Mouse (Mus musculus): ENCODE data around the gene Mss51. TPM values are rescaled to one million over a fixed set of nuclear protein-coding genes. Genes with fewer than 3 reads are reported as not detected.

Mss51 gene
- total RNA-seq, 2 experiments from 2014 or later, result 1.3 to 1.5 TPM

DNA sequence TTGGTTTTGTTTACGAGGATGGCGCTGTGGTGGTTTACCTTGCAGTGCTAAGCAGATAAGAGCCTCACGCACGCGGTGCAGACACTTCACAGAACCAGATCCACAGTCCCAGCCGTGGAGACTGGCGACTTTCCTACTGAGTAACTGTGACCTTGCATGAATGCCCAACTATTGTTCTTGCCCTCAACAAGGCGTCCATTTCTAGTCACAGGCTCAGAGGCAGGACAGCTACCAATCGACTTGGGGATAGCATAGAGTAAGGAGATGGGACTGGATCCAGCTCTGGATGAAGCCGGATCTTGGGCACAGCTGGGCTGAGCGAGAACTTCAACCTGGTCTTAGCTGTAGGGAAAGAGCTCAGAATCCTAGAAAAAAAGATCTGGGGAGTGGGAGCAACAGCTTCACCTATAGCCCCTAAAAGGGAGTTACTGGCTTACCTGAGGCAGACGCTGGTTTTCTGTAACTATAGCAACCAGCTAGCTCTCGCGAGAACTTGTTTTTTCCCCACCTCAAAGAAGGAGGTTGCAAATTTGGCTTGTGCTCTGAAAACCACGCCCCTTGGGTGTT, 44.9 kb downstream of the Mss51 start, which contains the start of gene Cfap70:
Cfap70 (minus strand) TSS at position 462 of the 567 bp plus-strand sequence.
- peak; percentile 10 to 13 for DNase-seq

- DNase-seq, result peak in 1 of 2 experiments; percentile 17
These were observed 45.4 kb downstream of the Mss51 start for GRCm38 (mm10) chr14:20451302-20451701.

DNA sequence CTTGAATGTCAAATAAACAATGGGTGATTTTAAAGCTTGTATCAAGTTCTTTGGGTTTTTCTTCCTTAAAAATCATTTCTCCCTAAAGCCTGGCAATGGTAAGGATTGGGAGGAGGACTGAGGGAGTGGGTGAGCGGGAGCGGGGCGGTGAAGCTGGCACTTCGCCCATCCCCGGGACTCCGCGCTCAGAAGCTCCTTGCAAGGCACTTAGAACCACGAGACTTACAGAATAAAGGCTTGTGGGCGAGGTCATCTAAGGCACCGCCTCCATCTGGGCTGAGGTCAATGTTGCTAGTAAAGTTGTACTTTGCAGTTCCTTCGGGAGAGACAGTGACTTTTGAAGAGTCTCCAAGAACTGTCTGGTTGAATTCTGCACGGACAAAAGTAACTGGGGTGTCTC, 49.5 kb downstream of the Mss51 start:
- DNase-seq, result no peak

DNA sequence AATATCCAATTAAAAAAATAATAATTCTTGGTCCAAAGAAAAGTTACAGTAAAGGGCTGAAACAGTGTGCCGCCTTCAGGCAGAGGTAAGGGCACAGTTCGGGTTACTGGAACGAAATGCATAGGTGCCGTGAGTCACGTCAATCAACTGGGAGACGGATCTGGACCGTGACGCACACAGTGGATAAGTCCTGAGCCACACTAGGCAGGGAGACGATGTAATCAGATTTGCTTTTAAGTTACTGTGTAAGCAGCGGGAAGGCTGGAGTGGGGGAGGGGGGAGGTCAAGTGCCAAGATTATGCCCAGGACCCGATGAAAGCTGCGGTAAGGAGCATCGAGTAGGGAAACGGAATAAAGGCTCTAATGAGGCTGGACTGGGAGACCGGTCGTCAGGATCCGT, 54.4 kb downstream of the Mss51 start:
- no peak for DNase-seq

- no peak for DNase-seq
These were observed 59.7 kb downstream of the Mss51 start for GRCm38 (mm10) chr14:20436976-20437375.

Other genes starting within 250 kb of the Mss51 start
- gene Kcnk16, start 227.7 kb downstream of the Mss51 start, total RNA-seq (2021), result not detected
- gene Nudt13, start 202.2 kb downstream of the Mss51 start, total RNA-seq (2021), result 10 to 100 TPM; 21.7 to 22.9 TPM
- gene Ecd, start 148.8 kb downstream of the Mss51 start, total RNA-seq (2021), result 10 to 100 TPM; 34.9 to 35.5 TPM
- 10 to 100 TPM; 50.8 to 53.1 TPM for gene Fam149b, start 148.7 kb downstream of the Mss51 start, total RNA-seq (2021)
- gene Dnajc9, start 108.0 kb downstream of the Mss51 start, total RNA-seq (2021), result 10 to 100 TPM; 24.8 to 25.0 TPM
- gene Mrps16, start 103.3 kb downstream of the Mss51 start, total RNA-seq (2021), result 10 to 100 TPM; 34.0 to 37.4 TPM
- gene Cfap70, start 44.7 kb downstream of the Mss51 start, total RNA-seq (2021), result 1 to 10 TPM in 1 of 2 experiments, under 1 TPM in 1; 0.75 to 2.4 TPM
- gene Anxa7, start 16.8 kb downstream of the Mss51 start, total RNA-seq (2021), result 10 to 100 TPM; 68.0 to 69.7 TPM
- gene Ppp3cb, start 49.7 kb upstream of the Mss51 start, total RNA-seq (2021), result 100 to 1,000 TPM; 306 to 322 TPM
- 10 to 100 TPM; 49.1 to 57.8 TPM for gene Usp54, start 144.2 kb upstream of the Mss51 start, total RNA-seq (2021)
- not detected for gene Myoz1, start 159.6 kb upstream of the Mss51 start, total RNA-seq (2021)
- gene Synpo2l, start 171.5 kb upstream of the Mss51 start, total RNA-seq (2021), result under 1 TPM; 0.15 TPM
- 100 to 1,000 TPM; 116 to 125 TPM for gene Sec24c, start 177.4 kb upstream of the Mss51 start, total RNA-seq (2021)
- gene Fut11, start 198.1 kb upstream of the Mss51 start, total RNA-seq (2021), result 10 to 100 TPM; 15.1 to 16.4 TPM
- gene Chchd1, start 206.1 kb upstream of the Mss51 start, total RNA-seq (2021), result 10 to 100 TPM; 48.8 to 50.0 TPM
- gene Zswim8, start 210.7 kb upstream of the Mss51 start, total RNA-seq (2021), result 100 to 1,000 TPM; 154 to 187 TPM
- gene Ndst2, start 237.7 kb upstream of the Mss51 start, total RNA-seq (2021), result 10 to 100 TPM; 16.5 to 16.9 TPM

Measured in layer of hippocampus, postnatal 36 days (tissue).